Mouse (Mus musculus): Measurements from ENCODE around the gene Tmem9b. TPM values are rescaled to one million over a fixed set of nuclear protein-coding genes. Genes with fewer than 3 reads are reported as not detected.

Tmem9b gene
- total and polyA plus RNA-seq, 3 experiments = 25.6 to 40.3 (median 26.6) TPM

- Histone ChIP-seq H3K4me2 (ENCODE audit: insufficient read depth, low read depth, poor library complexity, severe bottlenecking) (no peak overlapping the region), H3K27ac (ENCODE audit: insufficient read depth, low read depth) (no peak overlapping the region), H3K4me1 (ENCODE audit: control insufficient read depth in 1 of 2, insufficient read depth in 2 of 2) (no peaks in the 10 kb centered on the region), H3K4me3 (replicated peaks in 1 of 3; ENCODE audit: low read depth in 2 of 3, low read length in 2 of 3, poor library complexity in 1 of 3) (no peak overlapping the region), H3K36me3 (replicated peaks in 1 of 2; ENCODE audit: control insufficient read depth in 1 of 2, insufficient read depth in 1 of 2, low read length in 1 of 2) (no peaks in the 10 kb centered on the region), H3K9me3 (replicated peaks; ENCODE audit: low read length) (no peaks in the 10 kb centered on the region), H3K27me3 (replicated peaks) (no peaks in the 10 kb centered on the region), H3K9ac (ENCODE audit: insufficient read depth, low read depth) (no peak overlapping the region), H3K79me2 (replicated peaks; ENCODE audit: control insufficient read depth, extremely low read depth, insufficient read depth, poor library complexity, severe bottlenecking) (no peaks in the 10 kb centered on the region)
- dilution Hi-C loops (cut with MboI; ENCODE audit: extremely low pct_ligation_motif_present, extremely low pct_unique_long_range_greater_than_20kb, low sequenced_read_pairs) = no loop called here
- in situ Hi-C loops (cut with MboI; ENCODE audit: low pct_ligation_motif_present, low pct_unique_long_range_greater_than_20kb, low sequenced_read_pairs) = no loop called here
- DNase-seq (ENCODE audit: extremely low read depth) = no peak
- no peak for TF ChIP-seq ETS1 (conservative IDR thresholded peaks at IDR 0.05; ENCODE audit: low read depth, low read length)
- TF ChIP-seq HCFC1 (IDR thresholded peaks at IDR 0.05; ENCODE audit: low read depth, low read length) = no peak
- TF ChIP-seq UBTF (IDR thresholded peaks at IDR 0.05; ENCODE audit: low read depth, low read length) = no peak
- TF ChIP-seq MAZ (IDR thresholded peaks at IDR 0.05; ENCODE audit: low read depth, low read length) = no peak
- TF ChIP-seq NELFE (IDR thresholded peaks at IDR 0.05; ENCODE audit: low read depth, low read length) = no peak
- TF ChIP-seq MAX (IDR thresholded peaks at IDR 0.05; ENCODE audit: low read length) = no peak
- no peak for TF ChIP-seq CHD1 (IDR thresholded peaks at IDR 0.05; ENCODE audit: low read depth, low read length)
- TF ChIP-seq ELF1 (IDR thresholded peaks at IDR 0.05; ENCODE audit: low read depth, low read length) = no peak
- TF ChIP-seq EP300 (IDR thresholded peaks at IDR 0.05; ENCODE audit: low read length) = no peak
- no peak for TF ChIP-seq NRF1 (IDR thresholded peaks at IDR 0.05; ENCODE audit: low read depth, low read length)
- no peak for TF ChIP-seq PAX5 (IDR thresholded peaks at IDR 0.05; ENCODE audit: low read length)
- TF ChIP-seq SMC3 (IDR thresholded peaks at IDR 0.05; ENCODE audit: low read depth, low read length) = no peak
- no peak for TF ChIP-seq MYC (IDR thresholded peaks at IDR 0.05; ENCODE audit: low read depth, low read length)
Observed at GRCm38 (mm10) chr7:109690101-109690500, 62.6 kb downstream of the Tmem9b start.

GRCm38 (mm10) chr7:109686585-109687128 lies 66.0 kb downstream of the Tmem9b start:
- Histone ChIP-seq H3K4me1 (ENCODE audit: control insufficient read depth in 1 of 2, insufficient read depth in 2 of 2) (no peaks in the 10 kb centered on the region), H3K4me2 (ENCODE audit: insufficient read depth, low read depth, poor library complexity, severe bottlenecking) (no peak overlapping the region), H3K79me2 (replicated peaks; ENCODE audit: control insufficient read depth, extremely low read depth, insufficient read depth, poor library complexity, severe bottlenecking) (no peaks in the 10 kb centered on the region), H3K4me3 (replicated peaks in 1 of 3; ENCODE audit: low read depth in 2 of 3, low read length in 2 of 3, poor library complexity in 1 of 3) (no peak overlapping the region), H3K9me3 (replicated peaks; ENCODE audit: low read length) (no peaks in the 10 kb centered on the region), H3K36me3 (replicated peaks in 1 of 2; ENCODE audit: control insufficient read depth in 1 of 2, insufficient read depth in 1 of 2, low read length in 1 of 2) (no peaks in the 10 kb centered on the region), H3K27ac (ENCODE audit: insufficient read depth, low read depth) (no peak overlapping the region), H3K27me3 (replicated peaks) (no peaks in the 10 kb centered on the region), H3K9ac (ENCODE audit: insufficient read depth, low read depth) (no peak overlapping the region)
- DNase-seq (ENCODE audit: extremely low read depth) = no peak
- in situ Hi-C loops (cut with MboI; ENCODE audit: low pct_ligation_motif_present, low pct_unique_long_range_greater_than_20kb, low sequenced_read_pairs) (no loop called here), dilution Hi-C loops (cut with MboI; ENCODE audit: extremely low pct_ligation_motif_present, extremely low pct_unique_long_range_greater_than_20kb, low sequenced_read_pairs) (no loop called here)
- TF ChIP-seq POLR2AphosphoS2 (IDR thresholded peaks at IDR 0.05; ENCODE audit: low read depth, low read length) (no peak), CHD1 (IDR thresholded peaks at IDR 0.05; ENCODE audit: low read depth, low read length) (no peak), BHLHE40 (IDR thresholded peaks at IDR 0.05; ENCODE audit: low read depth, low read length) (no peak), ETS1 (conservative IDR thresholded peaks at IDR 0.05; ENCODE audit: low read depth, low read length) (no peak), POLR2A (IDR thresholded peaks at IDR 0.05; ENCODE audit: low read depth, low read length) (no peak), KAT2A (IDR thresholded peaks at IDR 0.05; ENCODE audit: insufficient replicate concordance, low read length) (no peak)

Other genes starting within 250 kb of the Tmem9b start
- gene Trim66, start 244.7 kb downstream of the Tmem9b start, total RNA-seq (2012; rRNA removed) = 0.08 TPM in 2 replicates
- gene Trim66, start 244.7 kb downstream of the Tmem9b start, total RNA-seq (2014; rRNA removed) = 0.12 and 0.15 TPM in 2 replicates
- gene Trim66, start 244.7 kb downstream of the Tmem9b start, polyA plus RNA-seq (2012; ENCODE audit: insufficient read length, low read depth) = 0.49 and 0.67 TPM in 2 replicates
- gene Rpl27a, start 233.7 kb downstream of the Tmem9b start, total RNA-seq (2012; rRNA removed) = 1,338 and 1,365 TPM in 2 replicates
- 929 and 1,216 TPM in 2 replicates for gene Rpl27a, start 233.7 kb downstream of the Tmem9b start, total RNA-seq (2014; rRNA removed)
- 230 and 249 TPM in 2 replicates for gene Rpl27a, start 233.7 kb downstream of the Tmem9b start, polyA plus RNA-seq (2012; ENCODE audit: insufficient read length, low read depth)
- gene St5, start 49.3 kb downstream of the Tmem9b start, total RNA-seq (2012; rRNA removed) = 1.6 and 1.9 TPM in 2 replicates
- gene St5, start 49.3 kb downstream of the Tmem9b start, total RNA-seq (2014; rRNA removed) = 1.3 and 1.5 TPM in 2 replicates
- gene St5, start 49.3 kb downstream of the Tmem9b start, polyA plus RNA-seq (2012; ENCODE audit: insufficient read length, low read depth) = 3.4 and 4.1 TPM in 2 replicates
- gene Akip1, start 49.2 kb downstream of the Tmem9b start, total RNA-seq (2012; rRNA removed) = 34.5 and 35.0 TPM in 2 replicates
- 38.5 and 42.5 TPM in 2 replicates for gene Akip1, start 49.2 kb downstream of the Tmem9b start, total RNA-seq (2014; rRNA removed)
- 46.2 and 51.5 TPM in 2 replicates for gene Akip1, start 49.2 kb downstream of the Tmem9b start, polyA plus RNA-seq (2012; ENCODE audit: insufficient read length, low read depth)
- gene BC051019, start 29.0 kb downstream of the Tmem9b start, total RNA-seq (2012; rRNA removed) = not detected in 2 replicates
- gene BC051019, start 29.0 kb downstream of the Tmem9b start, total RNA-seq (2014; rRNA removed) = 0.17 TPM in 1 of 2 replicates, not detected in the other
- 0.33 TPM in 2 replicates for gene BC051019, start 29.0 kb downstream of the Tmem9b start, polyA plus RNA-seq (2012; ENCODE audit: insufficient read length, low read depth)
- gene Ascl3, start 21.1 kb downstream of the Tmem9b start, total RNA-seq (2012; rRNA removed) = not detected in 2 replicates
- not detected in 2 replicates for gene Ascl3, start 21.1 kb downstream of the Tmem9b start, total RNA-seq (2014; rRNA removed)
- gene Ascl3, start 21.1 kb downstream of the Tmem9b start, polyA plus RNA-seq (2012; ENCODE audit: insufficient read length, low read depth) = not detected in 2 replicates
- gene Nrip3, start 29.1 kb upstream of the Tmem9b start, total RNA-seq (2012; rRNA removed) = 0.04 TPM in 1 of 2 replicates, not detected in the other
- gene Nrip3, start 29.1 kb upstream of the Tmem9b start, total RNA-seq (2014; rRNA removed) = not detected in 2 replicates
- gene Nrip3, start 29.1 kb upstream of the Tmem9b start, polyA plus RNA-seq (2012; ENCODE audit: insufficient read length, low read depth) = not detected in 2 replicates
- not detected in 2 replicates for gene Scube2, start 112.8 kb upstream of the Tmem9b start, total RNA-seq (2012; rRNA removed)
- gene Scube2, start 112.8 kb upstream of the Tmem9b start, total RNA-seq (2014; rRNA removed) = not detected in 2 replicates
- not detected in 2 replicates for gene Scube2, start 112.8 kb upstream of the Tmem9b start, polyA plus RNA-seq (2012; ENCODE audit: insufficient read length, low read depth)
- gene Dennd5a, start 207.6 kb upstream of the Tmem9b start, total RNA-seq (2012; rRNA removed) = 14.8 and 20.7 TPM in 2 replicates
- 29.5 and 32.8 TPM in 2 replicates for gene Dennd5a, start 207.6 kb upstream of the Tmem9b start, total RNA-seq (2014; rRNA removed)
- gene Dennd5a, start 207.6 kb upstream of the Tmem9b start, polyA plus RNA-seq (2012; ENCODE audit: insufficient read length, low read depth) = 15.8 and 24.6 TPM in 2 replicates
- 51.1 and 67.6 TPM in 2 replicates for gene Tmem41b, start 234.1 kb upstream of the Tmem9b start, total RNA-seq (2012; rRNA removed)
- 101 and 106 TPM in 2 replicates for gene Tmem41b, start 234.1 kb upstream of the Tmem9b start, total RNA-seq (2014; rRNA removed)
- 56.3 and 59.1 TPM in 2 replicates for gene Tmem41b, start 234.1 kb upstream of the Tmem9b start, polyA plus RNA-seq (2012; ENCODE audit: insufficient read length, low read depth)